Mouse (Mus musculus): ENCODE data around the gene Ubxn6.
A peak's percentile ranks its signal among the peaks of the same experiment; 100 is the strongest.
"Not testable (repeated sequence)": the region's sequence is repeated elsewhere in the genome, so short reads cannot be mapped to it uniquely, and the experiment has no call there.

The Ubxn6 gene

GRCm38 (mm10) chr17:56074827-56075208 is at the start of gene Ubxn6:
Gene Ubxn6, minus strand, starts transcription at chr17:56075028.
- DNase-seq, result peak; percentile 99

GRCm38 (mm10) chr17:56123681-56124340 is 49.0 kb upstream of the Ubxn6 start:
- no peak for DNase-seq

GRCm38 (mm10) chr17:56123161-56123560 is 48.3 kb upstream of the Ubxn6 start:
- DNase-seq, result no peak

GRCm38 (mm10) chr17:56121826-56122225 is 47.0 kb upstream of the Ubxn6 start, which contains the start of gene Lrg1:
Gene Lrg1, minus strand, starts transcription at chr17:56122001.
- no peak for DNase-seq

GRCm38 (mm10) chr17:56119981-56120880 is 45.4 kb upstream of the Ubxn6 start:
- peak; percentile 70 to 74 for DNase-seq

- no peak for DNase-seq
Observed at GRCm38 (mm10) chr17:56119431-56119830, 44.6 kb upstream of the Ubxn6 start.

GRCm38 (mm10) chr17:56117251-56117710 is 42.5 kb upstream of the Ubxn6 start, which contains the start of gene Plin5:
Gene Plin5, minus strand, starts transcription at chr17:56117596.
- DNase-seq, result peak; percentile 79 to 81

GRCm38 (mm10) chr17:56116193-56116592 is 41.4 kb upstream of the Ubxn6 start:
- DNase-seq, result no peak

GRCm38 (mm10) chr17:56112743-56113142 is 37.9 kb upstream of the Ubxn6 start:
- no peak for DNase-seq

- peak; percentile 85 to 93 for DNase-seq
Observed at GRCm38 (mm10) chr17:56111864-56112263, 37.0 kb upstream of the Ubxn6 start.

- no peak for DNase-seq
Observed at GRCm38 (mm10) chr17:56111021-56111420, 36.2 kb upstream of the Ubxn6 start.

GRCm38 (mm10) chr17:56110571-56110970 is 35.7 kb upstream of the Ubxn6 start:
- peak; percentile 79 to 84 for DNase-seq

GRCm38 (mm10) chr17:56109219-56110051 is 34.6 kb upstream of the Ubxn6 start, which contains the start of gene Plin4:
Gene Plin4, minus strand, starts transcription at chr17:56109803.
- no peak for DNase-seq

GRCm38 (mm10) chr17:56108334-56109044 is 33.7 kb upstream of the Ubxn6 start:
- no peak for DNase-seq

- DNase-seq, result no peak
Observed at GRCm38 (mm10) chr17:56107736-56108135, 32.9 kb upstream of the Ubxn6 start.

GRCm38 (mm10) chr17:56106981-56107380 is 32.2 kb upstream of the Ubxn6 start:
- DNase-seq, result no peak

- DNase-seq, result not testable (repeated sequence)
Observed at GRCm38 (mm10) chr17:56106436-56106835, 31.6 kb upstream of the Ubxn6 start.

GRCm38 (mm10) chr17:56104821-56105220 is 30.0 kb upstream of the Ubxn6 start:
- DNase-seq, result not testable (repeated sequence)

GRCm38 (mm10) chr17:56103465-56104285 is 28.8 kb upstream of the Ubxn6 start:
- DNase-seq, result no peak

GRCm38 (mm10) chr17:56102927-56103326 is 28.1 kb upstream of the Ubxn6 start:
- DNase-seq, result no peak

GRCm38 (mm10) chr17:56102158-56102557 is 27.3 kb upstream of the Ubxn6 start:
- no peak for DNase-seq
